Mouse (Mus musculus) C2C12 (cell line): ENCODE results near the gene Prss46.

Source experiments
- CTCF ChIP-seq: IDR thresholded peaks from one replicate; pipeline ENCODE4 v1.5.1; 2011; ENCODE audit not compliant: control insufficient read depth, insufficient read depth, insufficient read length
- FOSL1 ChIP-seq: IDR thresholded peaks from one replicate; pipeline ENCODE4 v1.8.0; 2011; ENCODE audit warnings: mild to moderate bottlenecking, low read length; ENCODE audit not compliant: poor library complexity, insufficient read depth, severe bottlenecking
- MAX ChIP-seq: IDR thresholded peaks from one replicate; pipeline ENCODE4 v1.6.1; 2011; ENCODE audit warnings: mild to moderate bottlenecking, control low read depth
- USF1 ChIP-seq: IDR thresholded peaks from one replicate; pipeline ENCODE4 v1.6.1; 2011; ENCODE audit warnings: low read depth, mild to moderate bottlenecking, control low read depth, moderate library complexity

DNA sequence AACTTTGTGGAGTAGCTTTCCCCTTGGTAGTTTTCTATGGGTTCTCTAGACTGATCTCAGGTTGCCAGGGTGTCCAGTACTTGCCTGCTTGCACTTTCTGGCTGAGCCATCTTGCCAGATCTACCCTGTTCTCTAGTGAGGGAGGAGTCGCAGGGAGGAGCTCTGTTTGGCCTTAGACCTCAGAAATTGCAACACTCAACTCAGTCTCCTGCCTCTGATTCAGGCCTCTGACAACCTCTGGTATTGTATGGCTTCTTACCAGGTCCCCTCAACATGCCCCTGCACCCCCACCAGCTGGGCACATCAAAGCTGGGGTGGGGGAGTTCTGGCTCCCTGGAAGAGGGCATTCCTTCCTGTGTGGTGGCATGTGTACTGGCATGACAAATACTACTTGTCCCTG is 33.0 kb downstream of the Prss46 start:
- TF ChIP-seq CTCF (no peak), USF1 (no peak), FOSL1 (no peak), MAX (no peak)
